Mouse (Mus musculus): ENCODE data around the gene Eif2s2. TPM values are rescaled to one million over a fixed set of nuclear protein-coding genes. Genes with fewer than 3 reads are reported as not detected.
"Not testable (repeated sequence)": the region's sequence is repeated elsewhere in the genome, so short reads cannot be mapped to it uniquely, and the experiment has no call there.

Eif2s2 gene
- polyA plus RNA-seq, 1 experiment from 2014 or later: 77.5 TPM

- no peaks in the 10 kb centered on the region for H3K9me3 ChIP-seq (ENCODE audit: control insufficient read depth, low read length)
- H3K9ac ChIP-seq (replicated peaks; ENCODE audit: low read depth, low read length): no peak overlapping the region
- no peak overlapping the region for H3K4me3 ChIP-seq (ENCODE audit: low read depth, low read length)
- peaks cover 3% of the 10 kb centered on the region; the same call in 1 of the 2 replicates for H3K4me1 ChIP-seq (ENCODE audit: control insufficient read depth, insufficient read depth, low read length)
- no peak for ATAC-seq (ENCODE audit: low read depth)
- WGBS: 34% methylated on average over 7 of the region's 7 CpGs
- no peaks in the 10 kb centered on the region for H3K36me3 ChIP-seq (ENCODE audit: control insufficient read depth, insufficient read depth, low read length)
- H3K27ac ChIP-seq (ENCODE audit: low read depth, low read length): no peak overlapping the region
- no peak overlapping the region for H3K4me2 ChIP-seq (ENCODE audit: low read depth, low read length)
- H3K27me3 ChIP-seq (ENCODE audit: control insufficient read depth, insufficient read depth, low read length): 0 out of 2 replicates have a peak, but pooled peaks cover 2% of the 10 kb centered on the region
Observed at GRCm38 (mm10) chr2:154925411-154926031, 32.8 kb upstream of the Eif2s2 start.

GRCm38 (mm10) chr2:154922134-154922533 is 29.4 kb upstream of the Eif2s2 start:
- not testable (repeated sequence) for H3K4me1 ChIP-seq (ENCODE audit: control insufficient read depth, insufficient read depth, low read length); H3K4me2 ChIP-seq (ENCODE audit: low read depth, low read length); H3K36me3 ChIP-seq (ENCODE audit: control insufficient read depth, insufficient read depth, low read length); ATAC-seq (ENCODE audit: low read depth); H3K9me3 ChIP-seq (ENCODE audit: control insufficient read depth, low read length); H3K27me3 ChIP-seq (ENCODE audit: control insufficient read depth, insufficient read depth, low read length); H3K4me3 ChIP-seq (ENCODE audit: low read depth, low read length); H3K9ac ChIP-seq (replicated peaks; ENCODE audit: low read depth, low read length); H3K27ac ChIP-seq (ENCODE audit: low read depth, low read length)
- WGBS: no CpG with 5 or more reads among the region's 4 CpGs

- no peak for ATAC-seq (ENCODE audit: low read depth)
- Histone ChIP-seq H3K36me3 (ENCODE audit: control insufficient read depth, insufficient read depth, low read length) (no peaks in the 10 kb centered on the region), H3K9ac (replicated peaks; ENCODE audit: low read depth, low read length) (no peak overlapping the region), H3K4me1 (ENCODE audit: control insufficient read depth, insufficient read depth, low read length) (peaks cover 3% of the 10 kb centered on the region; the same call in 1 of the 2 replicates), H3K27ac (ENCODE audit: low read depth, low read length) (no peak overlapping the region), H3K27me3 (ENCODE audit: control insufficient read depth, insufficient read depth, low read length) (0 out of 2 replicates have a peak, but pooled peaks cover 2% of the 10 kb centered on the region), H3K4me2 (ENCODE audit: low read depth, low read length) (no peak overlapping the region), H3K9me3 (ENCODE audit: control insufficient read depth, low read length) (no peaks in the 10 kb centered on the region), H3K4me3 (ENCODE audit: low read depth, low read length) (no peak overlapping the region)
- WGBS: 85% methylated on average over 7 of the region's 7 CpGs
Observed at GRCm38 (mm10) chr2:154920896-154921295, 28.2 kb upstream of the Eif2s2 start.

- WGBS: 84% methylated on average over 13 of the region's 13 CpGs
- H3K9ac ChIP-seq (replicated peaks; ENCODE audit: low read depth, low read length): no peak overlapping the region
- no peaks in the 10 kb centered on the region for H3K36me3 ChIP-seq (ENCODE audit: control insufficient read depth, insufficient read depth, low read length)
- H3K4me3 ChIP-seq (ENCODE audit: low read depth, low read length): no peak overlapping the region
- no peak for ATAC-seq (ENCODE audit: low read depth)
- H3K27me3 ChIP-seq (ENCODE audit: control insufficient read depth, insufficient read depth, low read length): no peaks in the 10 kb centered on the region
- no peak overlapping the region for H3K27ac ChIP-seq (ENCODE audit: low read depth, low read length)
- no peaks in the 10 kb centered on the region for H3K9me3 ChIP-seq (ENCODE audit: control insufficient read depth, low read length)
- no peaks in the 10 kb centered on the region for H3K4me1 ChIP-seq (ENCODE audit: control insufficient read depth, insufficient read depth, low read length)
- H3K4me2 ChIP-seq (ENCODE audit: low read depth, low read length): no peak overlapping the region
Observed at GRCm38 (mm10) chr2:154917866-154918641, 25.3 kb upstream of the Eif2s2 start.

GRCm38 (mm10) chr2:154916547-154916946 is 23.8 kb upstream of the Eif2s2 start:
- no peak overlapping the region for H3K4me3 ChIP-seq (ENCODE audit: low read depth, low read length)
- 13% methylated on average over 2 of the region's 2 CpGs for WGBS
- no peak for ATAC-seq (ENCODE audit: low read depth)
- no peak overlapping the region for H3K9ac ChIP-seq (replicated peaks; ENCODE audit: low read depth, low read length)
- H3K9me3 ChIP-seq (ENCODE audit: control insufficient read depth, low read length): no peaks in the 10 kb centered on the region
- H3K4me1 ChIP-seq (ENCODE audit: control insufficient read depth, insufficient read depth, low read length): no peaks in the 10 kb centered on the region
- no peaks in the 10 kb centered on the region for H3K36me3 ChIP-seq (ENCODE audit: control insufficient read depth, insufficient read depth, low read length)
- no peaks in the 10 kb centered on the region for H3K27me3 ChIP-seq (ENCODE audit: control insufficient read depth, insufficient read depth, low read length)
- H3K4me2 ChIP-seq (ENCODE audit: low read depth, low read length): no peak overlapping the region
- no peak overlapping the region for H3K27ac ChIP-seq (ENCODE audit: low read depth, low read length)

GRCm38 (mm10) chr2:154915922-154916541 is 23.3 kb upstream of the Eif2s2 start:
- H3K4me3 ChIP-seq (ENCODE audit: low read depth, low read length): no peak overlapping the region
- no peaks in the 10 kb centered on the region for H3K9me3 ChIP-seq (ENCODE audit: control insufficient read depth, low read length)
- WGBS: 69% methylated on average over 12 of the region's 12 CpGs
- no peak overlapping the region for H3K27ac ChIP-seq (ENCODE audit: low read depth, low read length)
- H3K4me2 ChIP-seq (ENCODE audit: low read depth, low read length): no peak overlapping the region
- ATAC-seq (ENCODE audit: low read depth): no peak
- H3K36me3 ChIP-seq (ENCODE audit: control insufficient read depth, insufficient read depth, low read length): no peaks in the 10 kb centered on the region
- H3K27me3 ChIP-seq (ENCODE audit: control insufficient read depth, insufficient read depth, low read length): no peaks in the 10 kb centered on the region
- H3K9ac ChIP-seq (replicated peaks; ENCODE audit: low read depth, low read length): no peak overlapping the region
- no peaks in the 10 kb centered on the region for H3K4me1 ChIP-seq (ENCODE audit: control insufficient read depth, insufficient read depth, low read length)

GRCm38 (mm10) chr2:154909789-154910188 is 17.1 kb upstream of the Eif2s2 start:
- H3K4me2 ChIP-seq (ENCODE audit: low read depth, low read length): no peak overlapping the region
- WGBS: 87% methylated on average over 6 of the region's 6 CpGs
- H3K27ac ChIP-seq (ENCODE audit: low read depth, low read length): no peak overlapping the region
- H3K4me1 ChIP-seq (ENCODE audit: control insufficient read depth, insufficient read depth, low read length): no peaks in the 10 kb centered on the region
- ATAC-seq (ENCODE audit: low read depth): no peak
- H3K9me3 ChIP-seq (ENCODE audit: control insufficient read depth, low read length): no peaks in the 10 kb centered on the region
- no peaks in the 10 kb centered on the region for H3K27me3 ChIP-seq (ENCODE audit: control insufficient read depth, insufficient read depth, low read length)
- H3K36me3 ChIP-seq (ENCODE audit: control insufficient read depth, insufficient read depth, low read length): no peaks in the 10 kb centered on the region
- H3K9ac ChIP-seq (replicated peaks; ENCODE audit: low read depth, low read length): no peak overlapping the region
- H3K4me3 ChIP-seq (ENCODE audit: low read depth, low read length): no peak overlapping the region

- not testable (repeated sequence) for H3K4me1 ChIP-seq (ENCODE audit: control insufficient read depth, insufficient read depth, low read length); H3K4me3 ChIP-seq (ENCODE audit: low read depth, low read length); H3K4me2 ChIP-seq (ENCODE audit: low read depth, low read length); H3K9ac ChIP-seq (replicated peaks; ENCODE audit: low read depth, low read length); H3K36me3 ChIP-seq (ENCODE audit: control insufficient read depth, insufficient read depth, low read length); H3K27me3 ChIP-seq (ENCODE audit: control insufficient read depth, insufficient read depth, low read length); H3K9me3 ChIP-seq (ENCODE audit: control insufficient read depth, low read length); ATAC-seq (ENCODE audit: low read depth); H3K27ac ChIP-seq (ENCODE audit: low read depth, low read length)
- 48% methylated on average over 2 of the region's 2 CpGs for WGBS
Observed at GRCm38 (mm10) chr2:154908223-154908622, 15.5 kb upstream of the Eif2s2 start.

- WGBS: 37% methylated on average over 2 of the region's 2 CpGs
- no peak for ATAC-seq (ENCODE audit: low read depth)
- no peak overlapping the region for H3K9ac ChIP-seq (replicated peaks; ENCODE audit: low read depth, low read length)
- no peaks in the 10 kb centered on the region for H3K4me1 ChIP-seq (ENCODE audit: control insufficient read depth, insufficient read depth, low read length)
- no peak overlapping the region for H3K27ac ChIP-seq (ENCODE audit: low read depth, low read length)
- no peaks in the 10 kb centered on the region for H3K27me3 ChIP-seq (ENCODE audit: control insufficient read depth, insufficient read depth, low read length)
- no peaks in the 10 kb centered on the region for H3K36me3 ChIP-seq (ENCODE audit: control insufficient read depth, insufficient read depth, low read length)
- no peak overlapping the region for H3K4me2 ChIP-seq (ENCODE audit: low read depth, low read length)
- no peak overlapping the region for H3K4me3 ChIP-seq (ENCODE audit: low read depth, low read length)
- no peaks in the 10 kb centered on the region for H3K9me3 ChIP-seq (ENCODE audit: control insufficient read depth, low read length)
Observed at GRCm38 (mm10) chr2:154905796-154906195, 13.1 kb upstream of the Eif2s2 start.

Measured in neural tube, embryonic 14.5 days (tissue).